Mouse (Mus musculus) gastrocnemius, postnatal 25 days (tissue): ENCODE data around the gene Dtnb. TPM values are rescaled to one million over a fixed set of nuclear protein-coding genes. Genes with fewer than 3 reads are reported as not detected.
"Not testable (repeated sequence)": the region's sequence is repeated elsewhere in the genome, so short reads cannot be mapped to it uniquely, and the experiment has no call there.

Source experiments
- DNase-seq: peaks from one replicate; pipeline ENCODE4 v3.0.0; 2022
- long read RNA-seq, 2 experiments: library from polyadenylated mRNA; stranded (forward); transcript quantifications; one replicate each; pipeline ENCODE4 v2.0.0; 2021
- total RNA-seq, 2 experiments: library from RNA; stranded (reverse); gene quantifications; 1 replicate in 1 of 2; 2 replicates in 1 of 2; pipeline ENCODE4 v1.2.3; 2021

The Dtnb gene
- 1 to 10 TPM; 2.0 to 5.4 TPM for total RNA-seq
- long read RNA-seq, experiment 1, partial matches to known transcripts: 1 of 4 reads
- long read RNA-seq, experiment 1, other reads (novel, unspliced or antisense): 3 of 4 reads
- long read RNA-seq, experiment 2, partial matches to known transcripts: 0 of 3 reads
- long read RNA-seq, experiment 2, other reads (novel, unspliced or antisense): 3 of 3 reads

DNA sequence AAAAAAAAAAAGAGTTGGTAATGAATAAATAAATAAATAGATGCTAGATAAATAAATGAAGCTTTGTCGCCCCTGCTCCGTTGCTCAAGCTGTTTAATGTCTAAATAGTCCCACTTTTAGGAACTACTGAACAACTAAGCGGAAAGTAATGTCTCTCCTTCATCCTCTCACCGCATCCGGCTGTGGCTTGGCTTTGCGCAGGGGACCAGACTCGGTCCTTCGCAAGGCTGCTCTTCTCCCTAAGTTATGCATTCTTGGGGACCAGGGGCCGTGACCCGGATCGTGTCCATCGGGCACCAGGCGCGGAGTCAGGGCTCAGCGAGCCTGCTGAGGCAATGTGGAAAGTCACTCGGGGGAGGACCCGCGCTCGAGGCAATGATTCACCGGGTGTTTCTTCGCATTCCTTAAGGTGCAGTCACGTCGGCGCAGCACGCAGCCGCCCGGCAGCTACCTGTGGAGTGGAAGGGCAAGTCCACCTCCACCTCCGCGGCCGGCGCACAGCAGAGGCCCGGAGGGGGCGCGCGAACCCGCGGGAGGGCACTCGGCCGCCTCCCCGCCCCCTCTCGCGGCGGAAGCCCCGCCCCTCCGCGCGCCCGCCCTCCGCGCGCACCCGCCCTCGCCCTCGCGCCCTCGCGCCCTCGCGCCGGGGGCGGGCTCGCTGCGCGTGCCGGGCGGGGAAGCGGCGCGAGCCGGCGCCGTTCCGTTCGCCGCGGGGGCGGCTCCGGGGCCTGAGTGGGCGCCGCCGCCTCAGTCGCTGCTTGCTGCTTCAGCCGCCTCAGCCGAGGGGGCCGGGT lies at the start of gene Dtnb:
Dtnb (plus strand) TSS at position 595 of the 794 bp plus-strand sequence.
- DNase-seq: peak; percentile 57

DNA sequence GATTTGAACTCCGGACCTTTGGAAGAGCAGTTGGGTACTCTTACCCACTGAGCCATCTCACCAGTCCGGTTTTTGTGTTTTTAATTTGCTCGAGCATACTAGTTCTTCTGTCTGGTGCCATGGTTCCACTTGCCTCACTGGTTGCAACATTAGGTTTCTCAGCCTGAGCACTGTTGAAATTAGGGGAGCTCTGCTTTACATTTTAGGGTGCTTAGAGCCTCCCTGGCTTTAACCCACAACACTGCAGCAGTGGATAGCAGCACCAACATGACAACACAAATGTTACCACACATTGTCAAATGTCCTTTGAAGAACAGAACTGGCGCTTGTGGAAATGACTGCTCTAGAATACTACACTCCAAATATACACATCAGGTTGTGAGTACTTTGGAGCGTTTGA lies 46.6 kb upstream of the Dtnb start:
- no peak for DNase-seq

DNA sequence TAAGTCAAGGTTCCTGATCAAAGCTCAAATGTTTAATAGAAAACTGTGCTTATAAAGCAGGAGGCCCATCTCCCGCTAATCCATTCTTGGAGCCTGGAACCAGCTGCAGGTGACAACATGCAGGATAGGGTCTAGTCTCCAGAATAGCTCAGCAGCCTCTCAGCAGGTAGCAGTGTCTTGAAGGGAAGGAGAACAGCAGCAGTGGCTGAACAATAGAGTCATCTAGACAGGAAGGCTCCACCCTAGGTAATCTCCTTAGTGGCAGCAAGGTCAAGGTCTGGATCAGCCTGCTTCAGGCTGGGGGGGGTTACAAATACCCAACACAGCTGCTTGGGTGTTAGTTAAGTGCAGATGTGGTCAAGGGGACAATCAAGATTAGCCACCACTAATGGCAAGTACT lies 36.7 kb upstream of the Dtnb start:
- not testable (repeated sequence) for DNase-seq

DNA sequence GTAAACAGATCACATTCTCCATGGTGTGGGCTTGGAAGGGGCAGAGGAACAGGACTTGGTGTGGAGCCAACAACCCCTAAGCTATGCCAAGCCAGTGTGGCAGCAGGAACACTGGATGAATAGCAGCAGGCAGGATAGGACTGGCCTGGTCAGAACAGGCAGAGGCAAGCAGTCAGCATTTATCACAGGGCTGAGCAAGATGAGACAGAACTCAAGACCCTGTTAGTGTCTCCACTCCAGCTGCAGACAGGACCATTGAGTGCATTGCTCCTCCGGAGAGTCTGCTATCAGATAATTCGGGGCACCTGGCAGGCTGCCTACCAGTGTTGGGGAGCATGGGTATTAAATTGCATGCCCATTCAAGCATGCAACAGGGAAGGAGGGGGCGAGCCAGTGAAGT lies 34.6 kb upstream of the Dtnb start:
- no peak for DNase-seq

- no peak for DNase-seq
These were observed 34.1 kb upstream of the Dtnb start for GRCm38 (mm10) chr12:3538036-3538435.

DNA sequence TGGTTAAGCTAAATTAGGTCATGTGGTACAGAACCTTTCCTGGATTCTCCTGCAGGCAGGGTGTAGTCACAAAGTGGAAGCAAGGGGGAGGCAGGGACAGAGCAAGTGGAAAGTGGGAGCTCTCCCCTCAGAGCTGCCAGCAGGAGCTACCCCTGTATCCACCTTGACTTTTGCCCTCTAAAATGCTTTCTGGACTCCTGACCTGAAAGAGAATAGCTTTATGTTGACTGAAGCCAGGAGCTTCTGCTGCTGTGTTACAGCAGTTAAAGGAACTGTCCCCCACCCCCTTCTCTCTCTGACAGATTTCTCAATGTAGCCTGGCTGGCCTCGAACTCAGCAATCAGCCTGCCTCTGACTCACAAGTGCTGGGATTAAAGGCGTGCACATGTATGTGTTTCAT lies 32.6 kb upstream of the Dtnb start:
- no peak for DNase-seq

DNA sequence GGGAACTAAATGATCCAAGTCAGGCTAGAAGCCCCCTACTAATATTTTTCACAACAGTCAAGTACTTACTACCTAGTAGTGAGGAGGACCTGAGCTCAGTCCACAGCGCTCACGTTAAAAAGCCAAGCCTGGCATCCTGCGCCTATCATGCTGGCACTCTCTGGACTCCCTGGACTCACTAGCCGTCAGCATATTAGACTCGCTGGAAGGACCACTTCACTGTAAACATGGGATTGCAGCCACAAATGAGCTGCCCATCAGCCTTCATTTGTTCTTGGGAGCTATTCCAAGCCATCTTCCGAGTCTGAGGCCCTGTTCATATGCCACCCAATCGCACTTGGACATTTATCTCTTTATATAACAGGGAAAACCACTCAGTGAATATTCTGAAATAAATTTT lies 31.3 kb upstream of the Dtnb start:
- no peak for DNase-seq

DNA sequence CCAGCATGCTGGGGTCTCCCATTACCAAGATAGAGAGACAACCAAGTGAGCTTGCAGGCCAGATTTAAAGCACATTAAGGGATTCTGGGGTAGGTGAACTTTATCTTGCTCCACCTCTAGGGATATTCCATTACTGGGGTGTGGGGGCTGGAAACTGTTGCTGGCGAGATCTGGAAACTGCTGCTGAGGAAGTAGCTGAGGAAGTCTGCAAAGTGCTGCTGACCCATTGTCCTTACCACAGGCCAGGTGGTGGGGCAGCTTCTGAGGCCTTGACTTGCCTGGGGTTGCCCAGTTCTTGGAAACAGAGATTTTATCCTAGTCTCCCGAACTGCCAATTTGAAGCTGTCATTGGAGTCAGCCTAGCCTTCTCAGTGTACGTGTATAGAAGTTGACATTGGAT lies 26.7 kb upstream of the Dtnb start:
- DNase-seq: no peak

DNA sequence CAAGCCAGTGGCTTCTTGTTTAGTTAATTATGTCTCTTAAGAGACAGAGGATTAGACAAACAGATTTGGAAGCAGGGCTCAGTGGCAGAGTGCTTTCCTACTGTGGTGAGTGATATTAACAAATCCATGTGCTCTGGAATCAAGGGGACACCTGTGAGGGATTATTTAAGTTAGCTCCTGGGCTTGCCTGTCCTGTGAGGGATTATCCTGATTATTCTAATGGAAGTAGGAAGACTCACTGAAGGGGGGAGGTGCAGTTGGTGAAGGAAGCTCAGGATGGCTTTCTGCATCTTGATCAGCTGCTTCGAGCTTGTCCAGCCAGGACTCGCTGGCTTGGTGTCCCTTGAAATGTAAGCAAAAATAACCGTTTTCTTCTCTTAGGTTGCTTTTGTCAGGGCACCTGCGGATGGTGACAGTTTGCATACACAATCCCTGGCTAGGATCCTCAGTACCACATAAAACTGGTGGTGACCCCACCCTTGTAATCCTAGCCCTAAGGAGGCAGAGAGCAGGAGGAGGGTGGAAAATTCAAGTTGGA lies 26.0 kb upstream of the Dtnb start:
- DNase-seq: no peak

DNA sequence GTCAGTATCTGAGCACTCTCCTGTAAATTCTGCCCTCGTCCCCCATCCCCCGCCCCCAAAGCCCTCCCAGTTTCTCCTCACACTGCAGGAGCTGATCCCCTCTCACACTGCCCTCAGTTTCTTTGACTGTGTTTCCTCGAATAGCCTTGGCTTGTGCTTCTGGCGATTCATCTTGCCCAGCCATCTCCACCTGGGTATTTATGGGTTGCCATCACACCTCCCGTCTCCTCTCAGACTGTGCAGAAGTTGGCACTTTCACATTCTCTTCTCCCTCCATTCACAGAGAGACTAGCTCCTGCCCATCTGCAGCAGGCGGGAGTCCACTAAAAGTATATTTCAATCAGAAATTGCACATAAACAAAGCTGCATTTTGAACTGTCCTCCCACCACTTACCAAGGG lies 25.4 kb upstream of the Dtnb start:
- no peak for DNase-seq

DNA sequence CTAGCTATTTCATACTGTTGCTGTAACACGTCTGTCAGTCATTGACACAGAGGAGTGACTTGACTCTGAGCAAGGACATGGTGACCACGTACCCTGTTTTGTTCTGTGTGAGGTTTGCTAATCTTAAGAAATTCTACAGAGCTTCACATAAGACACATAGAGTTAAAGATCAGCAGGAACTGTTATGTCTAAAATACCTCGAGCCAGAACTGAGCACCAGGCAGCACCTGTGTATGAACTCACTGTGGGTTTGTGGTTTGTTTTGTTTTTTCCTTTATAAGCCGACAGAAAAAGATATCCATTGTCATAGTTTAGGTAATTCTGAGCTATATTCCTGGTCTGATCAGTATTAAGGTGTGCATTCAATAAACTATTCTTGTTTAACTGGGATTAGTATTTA lies 24.7 kb upstream of the Dtnb start:
- DNase-seq: no peak

GRCm38 (mm10) chr12:3547911-3548310 lies 24.3 kb upstream of the Dtnb start:
- no peak for DNase-seq

DNA sequence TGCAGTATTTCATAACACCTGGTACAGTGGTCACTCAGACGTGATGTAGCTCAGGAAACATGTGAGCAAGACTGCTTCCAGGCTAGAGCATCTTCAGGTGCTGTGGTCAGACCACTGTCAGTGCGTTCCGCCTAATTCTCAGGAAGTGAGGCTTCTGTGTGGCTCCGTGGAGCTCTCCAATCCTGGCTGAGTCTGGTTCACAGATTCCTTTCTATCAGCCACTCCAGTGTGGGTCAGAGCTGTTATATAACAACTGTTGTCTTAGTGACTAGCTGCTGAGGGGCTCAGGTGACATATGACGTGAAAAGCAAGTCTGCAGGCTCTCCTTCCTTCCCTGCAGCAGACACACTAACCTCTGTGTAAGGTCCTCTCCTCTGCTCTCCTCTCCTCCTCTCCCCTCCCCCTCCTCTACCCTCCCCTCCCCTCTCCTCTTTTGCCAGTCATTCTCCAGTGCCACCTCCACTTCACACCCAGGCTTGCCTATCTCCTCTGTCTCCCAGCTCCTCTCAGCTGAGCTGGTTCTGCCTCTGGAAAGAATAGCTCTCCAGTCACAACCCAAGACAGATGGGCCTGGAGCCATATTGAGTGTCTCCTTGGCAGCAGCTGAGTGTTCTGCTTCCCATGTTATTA lies 23.5 kb upstream of the Dtnb start:
- no peak for DNase-seq

DNA sequence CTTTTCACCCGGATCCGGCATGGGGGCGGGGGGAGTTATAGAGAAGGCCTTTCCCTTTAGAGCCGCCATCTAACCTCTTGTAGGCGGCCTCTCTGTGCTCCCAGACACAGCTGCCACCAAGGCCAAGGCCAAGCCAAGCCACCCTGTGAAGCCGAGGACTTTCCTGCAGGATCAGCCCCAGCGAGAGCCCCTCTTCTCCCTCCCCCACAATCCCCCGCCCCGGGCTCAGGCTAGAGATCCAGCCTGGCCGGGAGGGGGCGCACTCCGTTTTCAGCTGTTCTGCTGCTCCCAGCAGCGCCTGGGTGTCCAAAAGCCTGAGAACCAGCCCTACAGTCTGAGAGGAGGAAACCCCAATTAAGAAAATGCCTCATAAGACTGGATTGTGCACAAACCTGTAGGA lies 21.9 kb upstream of the Dtnb start:
- DNase-seq: no peak

- DNase-seq: no peak
These were observed 14.5 kb upstream of the Dtnb start for GRCm38 (mm10) chr12:3557414-3558319.

GRCm38 (mm10) chr12:3560596-3560995 lies 11.6 kb upstream of the Dtnb start:
- peak; percentile 16 for DNase-seq

DNA sequence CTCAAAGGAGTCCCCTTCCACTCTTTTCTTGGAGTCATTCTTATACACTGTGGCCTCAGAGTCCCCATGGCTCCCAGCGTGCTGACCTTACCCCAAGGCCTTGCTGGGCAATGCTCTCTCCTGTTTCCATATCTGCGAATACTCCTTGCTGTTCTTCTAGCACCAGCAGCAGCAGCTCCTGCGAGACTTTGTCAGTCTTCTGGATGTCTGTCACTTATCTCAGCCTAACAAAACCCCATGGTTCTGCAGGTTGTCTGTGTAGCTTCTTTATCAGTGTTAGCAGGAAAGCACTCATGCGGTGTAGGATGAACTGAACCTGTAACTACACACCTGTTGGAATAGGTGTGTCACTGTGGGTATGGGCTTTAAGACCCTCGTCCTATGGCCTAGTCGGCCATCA lies 11.1 kb upstream of the Dtnb start:
- DNase-seq: no peak

GRCm38 (mm10) chr12:3562806-3563205 lies 9.4 kb upstream of the Dtnb start:
- DNase-seq: no peak

DNA sequence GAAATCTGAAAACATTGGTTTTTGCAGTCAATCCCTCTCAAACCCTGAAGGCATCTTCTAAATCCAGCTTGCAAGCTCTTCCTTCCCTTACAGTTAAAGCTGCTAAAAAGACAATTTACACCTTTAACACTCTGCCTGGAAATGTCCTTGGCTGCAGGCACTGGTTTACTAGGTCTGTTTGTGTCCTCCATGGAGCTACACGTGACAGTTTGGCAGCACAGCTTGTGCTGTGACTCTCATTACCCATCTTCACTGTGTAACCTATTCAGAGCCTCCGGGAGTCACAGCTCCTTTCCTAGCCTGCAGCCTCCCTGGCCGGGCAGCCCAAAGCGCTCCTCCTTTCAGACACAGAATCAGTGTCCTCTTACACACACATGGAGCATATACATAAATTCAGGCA lies 8.5 kb upstream of the Dtnb start:
- no peak for DNase-seq

GRCm38 (mm10) chr12:3568461-3568991 lies 3.7 kb upstream of the Dtnb start:
- no peak for DNase-seq

DNA sequence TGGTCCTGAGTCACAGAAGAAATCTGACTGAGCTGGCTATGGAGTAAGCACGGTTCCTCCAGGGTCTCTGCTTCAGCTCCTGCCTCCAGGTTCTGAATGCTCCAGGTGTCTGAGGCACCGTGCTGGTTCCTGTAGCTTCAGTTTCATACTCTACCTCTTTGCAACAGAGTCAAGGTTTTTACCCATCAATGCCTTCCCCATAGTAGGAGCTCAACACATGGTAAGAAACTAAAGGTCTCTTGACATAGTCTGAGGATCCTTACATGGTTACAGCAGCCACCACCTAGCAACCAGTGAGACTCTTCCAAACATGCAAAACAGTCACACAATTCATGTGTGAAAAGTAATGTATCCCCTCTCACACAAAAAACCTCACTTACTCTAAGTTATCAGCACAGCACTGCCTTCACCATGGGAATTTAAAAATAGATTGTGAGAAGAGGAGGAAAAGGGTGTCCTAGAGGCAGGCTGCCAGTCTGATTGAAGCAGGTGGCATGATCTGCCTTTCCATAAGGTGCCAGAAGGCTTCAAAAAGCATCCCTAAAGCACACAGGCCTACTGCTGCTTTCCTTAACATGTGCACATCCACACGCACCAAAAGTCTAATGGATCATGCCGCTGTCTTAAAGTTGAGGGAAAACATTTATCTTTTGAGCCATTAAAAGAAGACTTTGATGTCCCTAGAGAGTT lies 1.3 kb upstream of the Dtnb start:
- DNase-seq: no peak
